Mouse (Mus musculus) fibroblast of lung, adult 2 months (primary cell): ENCODE results near the gene Satb1.

Experiments used
- DNase-seq: peaks from one replicate; pipeline ENCODE4 v3.0.0-alpha.2; 2011; ENCODE audit warnings: low read depth

Gene Satb1

DNA sequence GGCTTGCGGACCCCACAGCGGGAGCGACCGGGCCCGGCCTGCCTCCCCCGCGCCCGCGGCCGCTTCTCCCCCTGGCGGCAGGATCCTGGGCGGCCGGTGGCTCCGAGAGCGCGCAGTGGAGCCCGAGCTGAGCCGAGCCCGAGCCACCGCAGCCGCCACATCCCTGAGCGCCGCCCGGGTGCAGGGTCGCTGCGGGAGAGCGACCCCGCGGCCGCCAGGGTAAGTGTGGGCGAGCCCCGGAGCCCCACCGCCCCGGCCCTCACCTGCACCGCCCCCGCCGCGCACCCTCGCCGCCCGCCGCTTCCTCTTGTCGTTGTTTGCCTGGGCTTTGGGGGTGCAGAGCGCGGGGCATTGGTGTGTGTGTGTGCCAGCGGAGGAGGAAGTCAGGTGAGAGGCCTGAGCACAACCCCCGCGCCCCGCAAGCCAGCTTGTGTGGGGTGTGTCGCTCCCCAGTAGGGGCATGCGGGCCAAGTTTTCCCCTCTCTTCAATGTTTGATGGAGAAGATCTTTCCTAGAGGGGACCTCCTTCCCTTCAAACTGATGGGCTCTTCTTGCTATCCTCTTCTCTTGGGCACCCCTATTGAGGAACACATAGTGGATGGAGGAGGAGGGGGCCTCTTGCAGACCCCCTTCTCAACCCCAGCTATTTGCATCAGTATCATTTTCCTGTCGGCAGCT is at the start of gene Satb1:
TSS of gene Satb1 (minus strand) at position 391 of the 678 bp plus-strand sequence.
- no peak for DNase-seq

DNA sequence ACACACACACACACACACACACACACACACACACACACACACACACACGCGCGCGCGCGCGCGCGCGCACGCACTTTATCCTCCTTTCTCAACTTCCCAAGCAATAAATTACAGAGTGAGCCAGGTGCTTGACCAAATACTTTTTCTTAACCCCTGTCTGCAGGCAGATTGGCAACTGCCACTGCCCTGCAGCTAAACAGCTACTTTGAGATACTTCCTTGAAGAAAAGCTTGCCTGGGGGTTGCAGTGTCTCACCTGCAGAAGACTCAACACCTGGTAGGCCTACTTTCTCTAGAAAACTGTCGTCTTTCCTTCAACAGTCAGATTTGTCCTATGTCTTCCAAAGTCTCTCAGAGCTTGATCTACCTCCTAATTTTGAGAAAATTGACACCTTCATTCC is 49.5 kb upstream of the Satb1 start:
- no peak for DNase-seq

DNA sequence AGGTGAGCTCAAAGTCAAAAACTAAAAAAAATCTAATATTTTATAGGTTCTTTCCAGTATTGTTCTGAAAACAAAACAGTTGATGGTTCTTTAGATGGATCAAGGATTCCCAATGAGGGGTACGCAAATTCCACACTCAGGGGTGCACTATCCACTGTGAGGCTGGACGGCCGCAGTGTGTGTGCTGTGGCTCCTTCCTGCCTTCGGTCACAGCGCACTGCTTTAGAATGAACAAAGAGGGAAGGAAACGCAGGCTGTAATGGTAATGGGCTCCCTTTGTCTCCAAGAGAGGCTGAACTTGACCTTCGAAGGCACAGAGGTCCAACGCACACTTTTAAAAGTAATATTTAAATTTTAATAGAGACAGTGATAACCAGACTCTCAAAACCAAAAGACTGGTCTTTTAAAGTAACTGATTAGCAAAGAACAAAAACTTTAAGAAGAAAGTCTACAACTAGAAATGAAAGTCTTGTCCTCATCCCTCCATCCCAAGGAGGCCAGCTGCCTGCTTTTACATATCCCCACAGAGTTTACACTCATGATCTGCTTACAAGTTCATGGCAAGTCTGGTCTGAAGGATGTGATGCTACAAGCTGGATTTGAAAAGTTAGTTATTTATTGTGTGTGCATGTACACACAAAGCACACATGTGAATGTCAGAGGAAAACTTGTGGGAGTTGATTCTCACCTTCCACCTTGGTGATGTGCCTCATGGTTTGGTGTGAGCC is 48.0 kb upstream of the Satb1 start:
- DNase-seq: no peak

- DNase-seq: no peak
Measured at GRCm38 (mm10) chr17:51880221-51880620, 47.1 kb upstream of the Satb1 start.

- DNase-seq: no peak
Measured at GRCm38 (mm10) chr17:51879736-51880135, 46.6 kb upstream of the Satb1 start.

DNA sequence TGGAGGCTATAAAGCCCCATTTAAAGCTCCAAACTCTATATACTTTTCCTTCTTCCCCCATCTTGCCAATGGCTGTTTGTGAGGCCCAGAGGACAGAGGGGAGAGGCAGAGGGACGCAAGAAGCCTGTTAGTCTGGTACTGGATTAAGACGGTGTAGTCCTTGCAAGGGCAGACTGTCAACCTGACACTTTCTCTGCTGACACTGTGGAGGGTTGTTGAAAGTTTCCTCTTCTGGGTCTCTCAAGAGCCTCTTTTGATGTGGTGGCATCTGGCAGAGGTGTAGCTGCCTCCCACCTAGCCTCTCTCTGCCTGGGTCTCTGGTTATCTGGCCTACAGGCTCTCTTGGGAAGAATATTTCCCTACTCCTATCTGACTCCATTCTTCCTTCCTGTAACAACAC is 46.1 kb upstream of the Satb1 start:
- no peak for DNase-seq

- no peak for DNase-seq
Measured at GRCm38 (mm10) chr17:51876471-51876870, 43.4 kb upstream of the Satb1 start.

DNA sequence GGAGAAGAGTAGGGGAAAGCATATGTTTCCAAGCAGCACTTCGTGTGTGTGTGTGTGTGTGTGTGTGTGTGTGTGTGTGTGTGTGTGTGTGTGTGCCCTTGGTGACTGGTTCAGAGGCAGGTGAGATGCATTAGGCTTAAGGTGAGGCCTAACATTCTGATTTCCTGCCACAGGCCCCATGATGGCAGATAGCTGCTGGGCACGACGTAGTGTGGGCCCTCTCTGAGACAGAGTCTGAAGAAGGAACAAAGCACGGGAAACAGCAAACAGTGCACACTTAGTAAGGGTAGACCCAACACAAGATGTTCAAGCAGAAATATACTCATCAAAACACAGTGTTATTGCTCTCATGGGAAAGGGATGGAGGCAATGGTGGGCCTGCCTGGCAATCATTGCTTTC is 24.5 kb upstream of the Satb1 start:
- DNase-seq: no peak

- no peak for DNase-seq
Measured at GRCm38 (mm10) chr17:51856332-51856731, 23.2 kb upstream of the Satb1 start.

DNA sequence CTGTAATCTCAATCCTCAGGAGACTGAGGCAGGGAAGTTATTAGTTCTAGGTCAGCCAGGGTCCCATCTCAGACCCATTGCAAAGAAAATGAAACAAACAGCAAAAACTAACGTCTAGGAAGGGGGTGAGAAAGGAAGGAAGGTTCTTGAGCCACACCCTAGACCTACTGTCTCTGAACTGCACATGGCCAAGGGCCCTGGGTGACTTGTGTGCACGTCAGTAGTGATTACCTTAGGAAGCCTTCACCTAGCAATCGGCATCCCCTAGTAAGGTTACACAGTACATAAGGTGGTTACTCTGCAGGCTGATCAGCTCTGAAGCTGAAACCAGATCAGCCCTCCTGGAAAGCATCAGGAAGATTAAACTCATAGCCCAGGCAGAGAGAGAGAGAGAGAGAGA is 22.2 kb upstream of the Satb1 start:
- no peak for DNase-seq

- no peak for DNase-seq
Measured at GRCm38 (mm10) chr17:51853952-51854351, 20.9 kb upstream of the Satb1 start.

- no peak for DNase-seq
Measured at GRCm38 (mm10) chr17:51840596-51840995, 7.5 kb upstream of the Satb1 start.

DNA sequence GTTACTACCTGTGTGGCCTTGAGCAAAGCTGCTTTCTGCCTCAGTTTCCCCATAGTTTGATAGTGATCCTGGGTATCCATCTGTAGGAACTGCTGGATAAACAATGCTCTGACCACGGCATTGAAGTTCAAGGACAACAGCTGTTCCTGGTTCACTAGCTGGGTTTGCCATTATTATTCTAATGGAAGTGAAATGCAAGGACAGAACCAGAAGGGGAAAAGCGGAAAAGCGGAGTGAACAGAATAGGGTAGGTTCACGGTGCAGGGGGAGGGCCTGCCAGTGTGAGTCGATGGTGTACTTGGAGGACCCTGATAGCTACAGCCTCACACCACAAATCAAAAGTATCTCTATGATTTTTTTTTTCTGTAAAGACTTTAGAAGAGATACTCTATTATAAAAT is 6.4 kb upstream of the Satb1 start:
- DNase-seq: no peak

- DNase-seq: no peak
Measured at GRCm38 (mm10) chr17:51836901-51837300, 3.8 kb upstream of the Satb1 start.

GRCm38 (mm10) chr17:51836243-51836642 is 3.2 kb upstream of the Satb1 start:
- DNase-seq: no peak

- no peak for DNase-seq
Measured at GRCm38 (mm10) chr17:51833578-51834361, 680 bp upstream of the Satb1 start.

DNA sequence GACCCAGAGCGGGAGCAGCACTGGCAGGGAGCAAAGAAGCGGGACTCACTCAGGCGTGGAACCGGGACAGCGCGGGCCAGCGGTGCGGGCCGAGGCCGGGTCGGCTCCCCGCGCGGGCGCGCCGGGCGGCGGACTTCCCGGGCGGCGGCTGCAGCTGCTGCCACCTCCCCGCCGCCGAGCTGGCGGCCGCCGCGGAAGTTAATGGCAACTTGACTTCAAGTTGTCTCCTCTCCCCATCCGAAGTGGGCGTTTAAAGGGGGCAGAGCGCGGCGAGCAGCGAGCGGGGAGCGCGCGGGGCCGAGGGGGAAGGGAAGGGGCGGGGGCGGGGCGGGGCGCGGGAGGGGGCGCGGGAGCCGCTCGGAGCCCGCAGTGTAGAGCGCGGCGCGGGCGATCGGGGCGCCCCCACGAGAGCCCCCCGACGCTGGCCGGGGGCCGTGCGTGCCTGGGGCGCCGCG is 642 bp downstream of the Satb1 start:
- no peak for DNase-seq

DNA sequence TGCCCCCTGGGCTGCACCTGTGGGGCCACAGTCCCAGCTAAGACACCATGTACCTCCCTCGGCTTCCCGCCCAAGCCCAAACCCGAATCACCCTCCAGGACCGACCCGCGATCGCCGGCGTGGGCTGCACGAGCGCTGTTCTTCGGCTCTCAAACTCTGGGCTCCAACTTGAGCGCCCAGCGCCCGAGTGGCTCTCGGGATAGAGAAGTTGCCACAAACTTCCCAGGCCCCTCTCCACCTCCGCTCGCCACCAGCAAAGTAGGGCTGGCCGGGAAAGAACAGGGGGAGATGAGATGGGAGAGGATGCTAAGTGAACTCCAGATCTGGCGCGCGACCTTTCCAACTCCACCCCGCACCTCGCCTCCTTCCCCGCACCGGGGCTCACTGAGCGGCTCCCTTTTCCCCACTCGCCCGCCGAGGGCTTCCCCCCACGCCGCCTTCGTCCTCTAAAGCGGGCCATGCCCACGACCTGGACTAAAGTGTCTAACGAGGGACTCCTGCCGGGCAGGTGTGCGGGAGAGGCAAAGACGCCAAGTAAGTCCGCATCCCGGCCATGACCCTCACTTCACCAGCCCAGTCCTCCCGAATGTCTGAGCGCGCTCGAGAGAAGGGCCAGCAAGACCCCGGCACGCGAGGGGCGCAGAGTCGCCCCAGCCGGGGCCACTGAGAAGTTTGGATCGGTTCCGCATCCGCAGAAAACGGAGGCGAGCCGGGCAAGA is 1.2 kb downstream of the Satb1 start:
- DNase-seq: no peak

GRCm38 (mm10) chr17:51831121-51831701 is 1.9 kb downstream of the Satb1 start:
- DNase-seq: no peak

DNA sequence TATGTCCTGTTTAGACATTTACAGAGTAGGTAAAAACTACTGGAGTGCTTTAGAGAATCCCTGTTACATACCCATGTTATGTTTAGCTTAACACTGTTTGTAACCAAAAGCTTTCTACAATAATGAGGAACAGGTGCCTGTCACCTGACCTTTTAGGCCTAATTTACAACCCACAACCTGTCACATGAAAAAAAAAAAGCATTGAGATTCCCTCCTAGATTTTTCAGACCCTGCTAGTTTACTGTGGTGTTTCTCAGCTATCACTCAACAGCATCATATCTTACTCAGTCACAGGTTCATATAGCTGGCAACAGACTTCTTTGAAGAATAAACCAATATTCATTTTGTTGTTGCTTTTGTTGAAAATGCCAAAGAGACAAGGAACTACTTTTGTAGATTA is 3.7 kb downstream of the Satb1 start:
- no peak for DNase-seq

GRCm38 (mm10) chr17:51827922-51828410 is 5.1 kb downstream of the Satb1 start:
- no peak for DNase-seq

- DNase-seq: no peak
Measured at GRCm38 (mm10) chr17:51826461-51826860, 6.6 kb downstream of the Satb1 start.
